Mouse (Mus musculus) kidney, adult 2 months (tissue): Measurements from ENCODE around the gene Gpr83.

Source experiments
- CTCF ChIP-seq: fragments of 200-500 bp; conservative IDR thresholded peaks from 2 replicates; pipeline ENCODE4 v1.5.1; 2011; ENCODE audit warnings: low read depth, mild to moderate bottlenecking, control low read depth, low read length, moderate library complexity, mixed read lengths; ENCODE audit not compliant: insufficient read depth, insufficient read length
- POLR2A ChIP-seq: fragments of 200-500 bp; IDR thresholded peaks from one replicate; pipeline ENCODE4 v1.6.1; 2011; ENCODE audit warnings: low read depth, low read length, control low read depth

DNA sequence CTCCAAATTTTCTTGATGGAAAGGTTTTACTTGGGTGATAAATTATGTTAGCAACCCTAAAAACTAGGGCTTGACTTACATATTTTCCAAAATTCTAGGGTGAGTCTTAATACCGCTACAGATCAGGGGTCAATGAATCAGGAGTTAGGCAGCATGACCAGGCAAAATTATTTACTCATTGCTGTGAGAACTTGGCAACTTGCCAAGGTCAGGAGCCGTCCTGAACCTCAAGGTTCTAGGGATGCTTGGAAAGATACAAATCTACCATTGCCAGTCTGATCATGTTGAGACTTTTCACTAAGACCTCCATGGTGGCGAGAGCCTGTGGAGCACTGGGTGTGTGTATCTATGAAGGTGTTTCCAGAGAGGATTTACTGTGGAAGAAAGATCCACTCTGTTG is 11.5 kb downstream of the Gpr83 start:
- no peak for TF ChIP-seq POLR2A
- TF ChIP-seq CTCF, result no peak
